Mouse (Mus musculus) liver, embryonic 11.5 days (tissue): Measurements from ENCODE around the gene Gm15293. TPM values are rescaled to one million over a fixed set of nuclear protein-coding genes. Genes with fewer than 3 reads are reported as not detected.
"Not testable (repeated sequence)": the region's sequence is repeated elsewhere in the genome, so short reads cannot be mapped to it uniquely, and the experiment has no call there.

ENCODE experiments used
- ATAC-seq: fragments of 200-750 bp; cut with Nextera tagmentation; replicated peaks from 2 replicates; pipeline ENCODE4 v1.8.0; 2017; ENCODE audit warnings: moderate number of reproducible peaks, mild to moderate bottlenecking, moderate TSS enrichment, moderate library complexity; ENCODE audit not compliant: low FRiP score
- DNase-seq: peaks from one replicate; pipeline ENCODE4 v3.0.0-alpha.2; 2017; ENCODE audit warnings: low spot score
- H3K27ac ChIP-seq: fragments of 300-500 bp; sonication (generic); 2 replicates; pipeline ENCODE4 v1.5.1; 2014; ENCODE audit warnings: mild to moderate bottlenecking, low read depth, low read length, control low read depth
- H3K27me3 ChIP-seq: fragments of 300-500 bp; sonication (generic); replicated peaks from 2 replicates; pipeline ENCODE4 v1.6.1; 2014; ENCODE audit warnings: low read length, mixed read lengths; ENCODE audit not compliant: control insufficient read depth, insufficient read depth
- H3K36me3 ChIP-seq: fragments of 300-500 bp; sonication (generic); 2 replicates; pipeline ENCODE4 v1.6.1; 2014; ENCODE audit warnings: mild to moderate bottlenecking, low read length, moderate library complexity, mixed read lengths; ENCODE audit not compliant: control insufficient read depth, insufficient read depth
- H3K4me1 ChIP-seq: fragments of 300-500 bp; sonication (generic); replicated peaks from 2 replicates; pipeline ENCODE4 v1.6.1; 2014; ENCODE audit warnings: low read length, mixed read lengths; ENCODE audit not compliant: control insufficient read depth, insufficient read depth
- H3K4me2 ChIP-seq: fragments of 300-500 bp; sonication (generic); 2 replicates; pipeline ENCODE4 v1.6.1; 2014; ENCODE audit warnings: mild to moderate bottlenecking, control low read depth, moderate library complexity
- H3K4me3 ChIP-seq: fragments of 300-500 bp; sonication (generic); 2 replicates; pipeline ENCODE4 v1.5.1; 2014; ENCODE audit warnings: low read depth, low read length, control low read depth
- H3K9ac ChIP-seq: fragments of 300-500 bp; sonication (generic); 2 replicates; pipeline ENCODE4 v1.6.1; 2014; ENCODE audit warnings: low read depth, low read length, control low read depth
- H3K9me3 ChIP-seq: fragments of 300-500 bp; sonication (generic); 2 replicates; pipeline ENCODE4 v1.6.1; 2016; ENCODE audit warnings: low read length, inconsistent platforms, mixed read lengths; ENCODE audit not compliant: control insufficient read depth
- WGBS: fragments of 180-500 bp; shearing (Covaris S2); extraction: QIAGEN DNeasy Blood & Tissue Kit; methylation state at CpG from one replicate; pipeline ENCODE4 v1.1.7; 2014; 5-methylcytosine and 5-hydroxymethylcytosine counted together
- polyA plus RNA-seq: library from polyadenylated mRNA; unstranded; fragments of >200 nt; fragmentation: Nextera tagmentation; extraction: Ambion mirVana; gene quantifications from 2 replicates; pipeline ENCODE4 v1.2.1, GENCODE M21; 2014

Gm15293 gene
- not detected in 2 replicates for polyA plus RNA-seq

- ATAC-seq, H3K4me3 ChIP-seq, DNase-seq, H3K27ac ChIP-seq, H3K36me3 ChIP-seq, H3K9ac ChIP-seq, H3K27me3 ChIP-seq, H3K9me3 ChIP-seq, H3K4me2 ChIP-seq, H3K4me1 ChIP-seq: not testable (repeated sequence)
- WGBS: no CpG with 5 or more reads among the region's 1 CpGs
These were observed at the start of gene Gm15293 for GRCm38 (mm10) chr8:21201261-21201660. Gene Gm15293, plus strand, starts transcription at chr8:21201561.

- no CpG with 5 or more reads among the region's 1 CpGs for WGBS
These were observed 39.4 kb upstream of the Gm15293 start, which contains the start of gene Defa22 for GRCm38 (mm10) chr8:21161977-21162376. Gene Defa22, plus strand, starts transcription at chr8:21162277.

GRCm38 (mm10) chr8:21191314-21191713 lies 10.0 kb upstream of the Gm15293 start, which contains the start of gene Defa31:
Gene Defa31, plus strand, starts transcription at chr8:21191614.
- ATAC-seq: not testable (repeated sequence)
- WGBS: no CpG with 5 or more reads among the region's 1 CpGs

More at GRCm38 (mm10) chr8:21161977-21162376, 39.4 kb upstream of the Gm15293 start, which contains the start of gene Defa22:
- DNase-seq, H3K36me3 ChIP-seq, H3K4me3 ChIP-seq, H3K4me2 ChIP-seq, H3K9ac ChIP-seq, H3K27me3 ChIP-seq, H3K4me1 ChIP-seq, ATAC-seq, H3K9me3 ChIP-seq, H3K27ac ChIP-seq: not testable (repeated sequence)

More at GRCm38 (mm10) chr8:21191314-21191713, 10.0 kb upstream of the Gm15293 start, which contains the start of gene Defa31:
- H3K9ac ChIP-seq, H3K27me3 ChIP-seq, DNase-seq, H3K27ac ChIP-seq, H3K36me3 ChIP-seq, H3K4me2 ChIP-seq, H3K4me3 ChIP-seq, H3K4me1 ChIP-seq, H3K9me3 ChIP-seq: not testable (repeated sequence)

Other genes starting within 250 kb of the Gm15293 start
- gene Defa21, start 176.0 kb upstream of the Gm15293 start, polyA plus RNA-seq: not detected in 2 replicates
- not detected in 2 replicates for gene Defa23, start 146.5 kb upstream of the Gm15293 start, polyA plus RNA-seq
- gene Defa35, start 136.5 kb upstream of the Gm15293 start, polyA plus RNA-seq: not detected in 2 replicates
- gene Defa25, start 117.1 kb upstream of the Gm15293 start, polyA plus RNA-seq: not detected in 2 replicates
- not detected in 2 replicates for gene Gm14851, start 105.5 kb upstream of the Gm15293 start, polyA plus RNA-seq
- gene Defa30, start 66.9 kb upstream of the Gm15293 start, polyA plus RNA-seq: not detected in 2 replicates
- not detected in 2 replicates for gene Defa22, start 39.3 kb upstream of the Gm15293 start, polyA plus RNA-seq
- not detected in 2 replicates for gene Defa31, start 9.9 kb upstream of the Gm15293 start, polyA plus RNA-seq
- not detected in 2 replicates for gene Gm15292, start 48.2 kb downstream of the Gm15293 start, polyA plus RNA-seq
- not detected in 2 replicates for gene Defa27, start 114.0 kb downstream of the Gm15293 start, polyA plus RNA-seq
- not detected in 2 replicates for gene Defa29, start 125.5 kb downstream of the Gm15293 start, polyA plus RNA-seq
- gene Defa2, start 177.0 kb downstream of the Gm15293 start, polyA plus RNA-seq: not detected in 2 replicates
- gene Defa33, start 190.2 kb downstream of the Gm15293 start, polyA plus RNA-seq: not detected in 2 replicates
- not detected in 2 replicates for gene Defa36, start 225.8 kb downstream of the Gm15293 start, polyA plus RNA-seq